Mouse (Mus musculus) spleen, adult 2 months (tissue): Measurements from ENCODE around the gene Trhde. TPM values are rescaled to one million over a fixed set of nuclear protein-coding genes. Genes with fewer than 3 reads are reported as not detected.

ENCODE experiments used
- DNase-seq, 2 experiments: peaks; one replicate each; pipeline versions ENCODE4 v3.0.0 to v3.0.0-alpha.2; 2012 to 2021; ENCODE audit warnings: low spot score in 2 of 2, low read depth in 1 of 2
- H3K27ac ChIP-seq: fragments of 200-500 bp; 2 replicates; pipeline ENCODE4 v1.5.1; 2012; ENCODE audit warnings: low read length, inconsistent platforms; ENCODE audit not compliant: insufficient read depth
- H3K27me3 ChIP-seq: fragments of 200-500 bp; 2 replicates; pipeline ENCODE4 v1.6.1; 2012; ENCODE audit warnings: mild to moderate bottlenecking, moderate library complexity, low read length, inconsistent platforms; ENCODE audit not compliant: control insufficient read depth, insufficient read depth
- H3K36me3 ChIP-seq: fragments of 200-500 bp; 2 replicates; pipeline ENCODE4 v1.6.1; 2012; ENCODE audit warnings: mild to moderate bottlenecking, low read length, inconsistent platforms; ENCODE audit not compliant: control insufficient read depth, insufficient read depth
- H3K4me1 ChIP-seq: fragments of 200-500 bp; 2 replicates; pipeline ENCODE4 v1.6.1; 2011; ENCODE audit warnings: inconsistent platforms; ENCODE audit not compliant: control insufficient read depth, insufficient read depth, insufficient read length
- H3K4me3 ChIP-seq: fragments of 200-500 bp; 2 replicates; pipeline ENCODE4 v1.5.1; 2011; ENCODE audit warnings: mild to moderate bottlenecking, inconsistent platforms; ENCODE audit not compliant: insufficient read depth, insufficient read length; ENCODE audit errors: extremely low read depth
- CTCF ChIP-seq: fragments of 200-500 bp; IDR thresholded peaks from 2 replicates; pipeline ENCODE4 v1.5.1; 2011; ENCODE audit warnings: mild to moderate bottlenecking, inconsistent platforms; ENCODE audit not compliant: insufficient read depth, insufficient read length, insufficient replicate concordance; ENCODE audit errors: extremely low read depth
- POLR2A ChIP-seq: fragments of 200-500 bp; IDR thresholded peaks from 2 replicates; pipeline ENCODE4 v1.6.1; 2011; ENCODE audit warnings: low read depth, low read length, inconsistent platforms
- WGBS: fragments of 180-500 bp; shearing (Covaris S2); methylation state at CpG from one replicate; pipeline ENCODE4 v1.1.7; 2018; 5-methylcytosine and 5-hydroxymethylcytosine counted together
- polyA plus RNA-seq: library from polyadenylated mRNA; depleted of rRNA; stranded (reverse); fragments of >200 nt; gene quantifications from 2 replicates; pipeline ENCODE4 v1.2.3, GENCODE M21; 2012

Trhde gene
- polyA plus RNA-seq, 1 experiment = not detected

DNA sequence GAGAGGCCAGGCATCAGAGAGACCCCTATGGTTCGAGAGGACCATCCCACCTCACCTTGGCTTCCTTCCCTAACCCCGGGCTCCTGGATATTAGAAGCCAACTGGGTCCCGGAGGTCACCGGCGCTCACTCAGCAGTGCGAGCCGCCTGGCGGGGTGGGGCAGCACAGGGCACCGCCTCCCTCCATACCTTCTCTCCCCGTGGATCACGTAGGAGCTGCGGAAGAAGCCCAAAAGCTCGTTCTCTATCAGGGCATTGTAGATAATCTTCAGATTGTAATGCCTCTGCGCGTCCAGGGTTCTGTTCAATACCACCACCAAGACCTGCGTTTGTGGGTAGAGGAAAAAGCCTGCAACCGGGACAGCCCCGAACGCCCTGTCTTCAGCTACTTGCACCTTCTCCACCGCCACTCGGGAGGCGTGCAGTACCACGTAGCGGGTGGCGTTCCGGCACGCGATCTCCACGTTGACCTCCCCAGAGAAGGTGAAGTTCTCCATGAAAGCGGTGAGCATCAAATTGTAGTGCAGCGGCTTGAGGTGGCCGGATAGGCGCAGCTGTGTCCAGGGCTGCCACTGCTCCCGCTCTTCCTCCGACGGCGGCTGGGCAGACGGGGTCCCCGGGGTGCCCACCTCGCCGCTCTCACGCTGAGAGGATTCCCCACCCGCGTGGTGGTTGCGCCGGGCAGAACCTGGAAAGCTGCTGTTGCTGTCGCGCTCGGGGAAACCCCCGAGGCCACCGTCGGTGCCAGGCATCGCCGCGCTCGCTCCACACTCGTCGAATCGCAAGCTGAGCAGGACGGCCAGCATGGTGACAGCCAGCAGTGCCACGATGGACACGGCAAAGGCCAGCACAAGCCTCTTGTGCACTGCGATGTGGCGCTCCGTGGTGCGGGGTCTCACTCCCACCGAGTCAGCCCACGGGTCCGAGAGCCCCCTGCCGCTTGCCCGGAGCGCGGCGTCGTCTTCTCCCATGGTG, 1.5 kb downstream of the Trhde start:
- no peaks in the 10 kb centered on the region for H3K4me1 ChIP-seq
- H3K4me3 ChIP-seq = no peak overlapping the region
- H3K36me3 ChIP-seq = no peaks in the 10 kb centered on the region
- TF ChIP-seq CTCF = no peak
- TF ChIP-seq POLR2A = no peak
- DNase-seq = no peak
- 15% methylated on average over 75 of the region's 75 CpGs for WGBS
- H3K27ac ChIP-seq = no peak overlapping the region
- peaks cover 3% of the 10 kb centered on the region; the same call in 1 of the 2 replicates for H3K27me3 ChIP-seq

GRCm38 (mm10) chr10:114799481-114799880, 2.6 kb downstream of the Trhde start:
- no peaks in the 10 kb centered on the region for H3K36me3 ChIP-seq
- no peak for TF ChIP-seq CTCF
- TF ChIP-seq POLR2A = no peak
- WGBS = 85% methylated on average over 4 of the region's 4 CpGs

GRCm38 (mm10) chr10:114798788-114799187, 3.3 kb downstream of the Trhde start:
- no peaks in the 10 kb centered on the region for H3K4me1 ChIP-seq
- H3K4me3 ChIP-seq = no peak overlapping the region
- 15% methylated on average over 1 of the region's 1 CpGs for WGBS
- no peak for DNase-seq
- peaks cover 3% of the 10 kb centered on the region; the same call in 1 of the 2 replicates for H3K27me3 ChIP-seq
- TF ChIP-seq CTCF (no peak), POLR2A (no peak)
- no peaks in the 10 kb centered on the region for H3K36me3 ChIP-seq
- H3K27ac ChIP-seq = no peak overlapping the region

More at GRCm38 (mm10) chr10:114799481-114799880, 2.6 kb downstream of the Trhde start:
- Histone ChIP-seq H3K4me3 (no peak overlapping the region), H3K4me1 (no peaks in the 10 kb centered on the region), H3K27ac (no peak overlapping the region), H3K27me3 (peaks cover 3% of the 10 kb centered on the region; the same call in 1 of the 2 replicates)
- no peak for DNase-seq

DNA sequence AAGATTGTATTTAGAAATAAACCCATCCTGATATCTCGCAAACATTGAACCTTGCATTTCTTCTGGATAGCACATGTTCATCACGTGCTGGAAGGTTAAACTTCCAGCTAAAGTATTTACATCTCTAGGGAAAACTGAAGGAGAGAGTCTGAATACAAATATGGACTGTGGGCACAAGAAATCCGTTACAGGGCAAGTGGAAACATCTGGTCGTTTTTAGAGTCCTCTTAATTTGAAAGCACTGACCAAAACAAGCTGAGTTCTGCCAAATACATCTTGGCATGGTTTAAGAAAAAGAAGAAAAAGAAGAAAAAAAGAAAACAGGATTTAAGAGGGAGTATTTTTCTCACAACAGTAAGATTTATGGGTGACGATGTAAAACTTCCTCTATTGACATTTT, 3.9 kb downstream of the Trhde start:
- H3K36me3 ChIP-seq = no peaks in the 10 kb centered on the region
- no peak overlapping the region for H3K4me3 ChIP-seq
- peaks cover 3% of the 10 kb centered on the region; the same call in 1 of the 2 replicates for H3K27me3 ChIP-seq
- H3K4me1 ChIP-seq = no peaks in the 10 kb centered on the region
- TF ChIP-seq POLR2A (no peak), CTCF (no peak)
- WGBS = 52% methylated on average over 5 of the region's 5 CpGs
- no peak for DNase-seq
- H3K27ac ChIP-seq = no peak overlapping the region

DNA sequence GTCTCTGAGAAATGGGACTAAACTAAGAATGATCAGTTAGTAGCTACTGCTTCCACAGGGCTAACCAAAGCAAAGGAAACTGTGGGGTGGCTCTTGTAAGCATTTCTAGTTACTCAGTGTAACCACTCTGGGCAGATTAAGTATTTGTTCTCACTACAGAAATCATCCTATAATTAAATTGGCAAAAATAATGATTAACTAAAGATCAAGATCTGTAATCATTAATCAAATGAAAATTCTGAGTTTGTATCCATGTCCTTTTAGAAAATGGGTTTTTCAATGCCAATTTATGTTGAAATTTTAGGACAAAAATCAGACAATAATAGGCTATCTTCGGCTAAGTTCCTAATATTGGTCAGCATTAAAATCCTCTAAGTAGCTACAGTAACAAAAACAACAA, 4.4 kb downstream of the Trhde start:
- Histone ChIP-seq H3K27me3 (peaks cover 3% of the 10 kb centered on the region; the same call in 1 of the 2 replicates), H3K4me3 (no peak overlapping the region), H3K27ac (no peak overlapping the region), H3K36me3 (no peaks in the 10 kb centered on the region), H3K4me1 (no peaks in the 10 kb centered on the region)
- no peak for DNase-seq
- TF ChIP-seq CTCF = no peak
- TF ChIP-seq POLR2A = no peak
- WGBS = 76% methylated on average over 1 of the region's 1 CpGs

GRCm38 (mm10) chr10:114796872-114797271, 5.2 kb downstream of the Trhde start:
- TF ChIP-seq CTCF = no peak
- no peak for TF ChIP-seq POLR2A
- H3K27me3 ChIP-seq = peaks cover 3% of the 10 kb centered on the region; the same call in 1 of the 2 replicates
- no peak overlapping the region for H3K4me3 ChIP-seq
- H3K36me3 ChIP-seq = no peaks in the 10 kb centered on the region
- no peak overlapping the region for H3K27ac ChIP-seq
- 78% methylated on average over 5 of the region's 5 CpGs for WGBS
- no peaks in the 10 kb centered on the region for H3K4me1 ChIP-seq
- no peak for DNase-seq

DNA sequence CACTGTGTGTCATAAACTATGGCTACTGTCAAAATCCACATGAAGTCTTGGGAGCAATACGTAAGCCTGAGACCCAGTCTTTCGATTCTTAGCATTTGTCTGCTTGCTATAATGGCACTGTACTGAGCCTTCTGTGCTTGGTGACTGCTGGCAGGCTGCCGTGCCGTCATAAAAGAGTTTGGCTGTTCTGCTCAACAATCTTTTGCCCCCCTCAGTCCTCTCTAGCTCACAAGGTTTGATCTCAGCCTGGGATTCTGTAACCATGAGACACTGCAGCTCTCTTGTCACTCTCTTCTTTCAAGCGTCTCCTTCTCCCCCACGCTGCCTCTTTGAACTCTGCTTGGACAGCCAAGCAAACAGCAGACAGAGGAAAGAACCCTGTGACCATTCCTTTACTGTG, 7.9 kb downstream of the Trhde start:
- TF ChIP-seq POLR2A (no peak), CTCF (no peak)
- H3K27ac ChIP-seq = no peak overlapping the region
- DNase-seq = no peak
- no peaks in the 10 kb centered on the region for H3K36me3 ChIP-seq
- no peaks in the 10 kb centered on the region for H3K4me1 ChIP-seq
- no peak overlapping the region for H3K4me3 ChIP-seq
- no peaks in the 10 kb centered on the region for H3K27me3 ChIP-seq
- 77% methylated on average over 6 of the region's 6 CpGs for WGBS
